Mouse (Mus musculus) embryonic facial prominence, embryonic 11.5 days (tissue): ENCODE results near the gene Tmem91. TPM values are rescaled to one million over a fixed set of nuclear protein-coding genes. Genes with fewer than 3 reads are reported as not detected.

ENCODE experiments used
- ATAC-seq: fragments of 200-750 bp; cut with Nextera tagmentation; replicated peaks from 2 replicates; pipeline ENCODE4 v1.8.0; 2017; ENCODE audit warnings: low read depth; ENCODE audit not compliant: insufficient number of reproducible peaks, low FRiP score, low TSS enrichment
- DNase-seq: peaks from one replicate; pipeline ENCODE4 v3.0.0-alpha.2; 2015; ENCODE audit warnings: low spot score
- H3K27ac ChIP-seq: fragments of 300-500 bp; sonication (generic); replicated peaks from 2 replicates; pipeline ENCODE4 v1.5.1; 2014; ENCODE audit warnings: mild to moderate bottlenecking, low read depth, low read length, control low read depth
- H3K27me3 ChIP-seq: fragments of 300-500 bp; sonication (generic); 2 replicates; pipeline ENCODE4 v1.6.1; 2014; ENCODE audit warnings: mild to moderate bottlenecking, low read length, moderate library complexity, mixed read lengths; ENCODE audit not compliant: control insufficient read depth, insufficient read depth
- H3K36me3 ChIP-seq: fragments of 300-500 bp; sonication (generic); replicated peaks from 2 replicates; pipeline ENCODE4 v1.6.1; 2014; ENCODE audit warnings: low read depth, mild to moderate bottlenecking, low read length, moderate library complexity, mixed read lengths; ENCODE audit not compliant: control insufficient read depth, insufficient read depth
- H3K4me1 ChIP-seq: fragments of 300-500 bp; sonication (generic); 2 replicates; pipeline ENCODE4 v1.6.1; 2014; ENCODE audit warnings: low read length, mixed read lengths; ENCODE audit not compliant: control insufficient read depth, insufficient read depth
- H3K4me2 ChIP-seq: fragments of 300-500 bp; sonication (generic); 2 replicates; pipeline ENCODE4 v1.6.1; 2014; ENCODE audit warnings: low read depth, mild to moderate bottlenecking, control low read depth, low read length, moderate library complexity
- H3K4me3 ChIP-seq: fragments of 300-500 bp; sonication (generic); 2 replicates; pipeline ENCODE4 v1.5.1; 2014; ENCODE audit warnings: low read depth, low read length, control low read depth
- H3K9ac ChIP-seq: fragments of 300-500 bp; sonication (generic); replicated peaks from 2 replicates; pipeline ENCODE4 v1.6.1; 2014; ENCODE audit warnings: mild to moderate bottlenecking, control low read depth, low read length
- H3K9me3 ChIP-seq: fragments of 300-500 bp; sonication (generic); replicated peaks from 2 replicates; pipeline ENCODE4 v1.6.1; 2016; ENCODE audit warnings: mild to moderate bottlenecking, low read length, inconsistent platforms, mixed read lengths; ENCODE audit not compliant: control insufficient read depth
- WGBS: fragments of 180-500 bp; shearing (Covaris S2); extraction: QIAGEN DNeasy Blood & Tissue Kit; methylation state at CpG from one replicate; pipeline ENCODE4 v1.1.7; 2014; 5-methylcytosine and 5-hydroxymethylcytosine counted together
- polyA plus RNA-seq: library from polyadenylated mRNA; unstranded; fragments of >200 nt; fragmentation: Nextera tagmentation; extraction: Ambion mirVana; gene quantifications from 2 replicates; pipeline ENCODE4 v1.2.1, GENCODE M21; 2014

Tmem91 gene
- polyA plus RNA-seq, 1 experiment from 2014 or later: 0.70 TPM

- Histone ChIP-seq H3K27me3 (peaks cover 30% of the 10 kb centered on the region), H3K4me1 (peaks cover 10% of the 10 kb centered on the region), H3K4me2 (no peak overlapping the region), H3K4me3 (no peak overlapping the region), H3K9ac (no peak overlapping the region), H3K27ac (no peak overlapping the region), H3K9me3 (no peaks in the 10 kb centered on the region), H3K36me3 (no peaks in the 10 kb centered on the region)
- WGBS: 92% methylated on average over 6 of the region's 6 CpGs
- no peak for DNase-seq
- ATAC-seq: no peak
These were observed 9.7 kb upstream of the Tmem91 start for GRCm38 (mm10) chr7:25684659-25685058.

- H3K27ac ChIP-seq: no peak overlapping the region
- 63% methylated on average over 7 of the region's 7 CpGs for WGBS
- no peaks in the 10 kb centered on the region for H3K36me3 ChIP-seq
- peaks cover 6% of the 10 kb centered on the region for H3K4me1 ChIP-seq
- no peak for ATAC-seq
- no peak overlapping the region for H3K9ac ChIP-seq
- H3K4me3 ChIP-seq: no peak overlapping the region
- H3K27me3 ChIP-seq: peaks cover 21% of the 10 kb centered on the region
- H3K4me2 ChIP-seq: no peak overlapping the region
- H3K9me3 ChIP-seq: no peaks in the 10 kb centered on the region
- DNase-seq: no peak
These were observed 8.7 kb upstream of the Tmem91 start for GRCm38 (mm10) chr7:25683474-25684180.

- no peak overlapping the region for H3K27ac ChIP-seq
- H3K4me1 ChIP-seq: no peaks in the 10 kb centered on the region
- peak overlapping the region; percentile 60 for H3K4me3 ChIP-seq
- no peak overlapping the region for H3K9ac ChIP-seq
- DNase-seq: no peak
- H3K9me3 ChIP-seq: no peaks in the 10 kb centered on the region
- no peak overlapping the region; the same call in 1 of the 2 replicates for H3K4me2 ChIP-seq
- ATAC-seq: no peak
- H3K27me3 ChIP-seq: peaks cover 4% of the 10 kb centered on the region
- no peaks in the 10 kb centered on the region for H3K36me3 ChIP-seq
- 58% methylated on average over 15 of the region's 15 CpGs for WGBS
These were observed 6.6 kb upstream of the Tmem91 start for GRCm38 (mm10) chr7:25681341-25682231.

GRCm38 (mm10) chr7:25680514-25681258, 5.7 kb upstream of the Tmem91 start, which contains the start of gene B9d2:
B9d2 (plus strand) TSS chr7:25680780.
- ATAC-seq (peak; percentile 93), DNase-seq (peak; percentile 95)
- H3K9ac ChIP-seq: peak within 1 kb of the TSS; percentile 71
- H3K9me3 ChIP-seq: no peaks in the 10 kb centered on the region
- H3K27ac ChIP-seq: peak within 1 kb of the TSS; percentile 85
- WGBS: under 1% methylated on average over 46 of the region's 46 CpGs
- H3K36me3 ChIP-seq: no peaks in the 10 kb centered on the region
- H3K4me2 ChIP-seq: peak within 1 kb of the TSS; percentile 59
- H3K27me3 ChIP-seq: peaks cover 7% of the 10 kb centered on the region
- H3K4me3 ChIP-seq: peak within 1 kb of the TSS; percentile 60
- no peaks in the 10 kb centered on the region for H3K4me1 ChIP-seq

- H3K36me3 ChIP-seq: no peaks in the 10 kb centered on the region
- H3K27ac ChIP-seq: no peak overlapping the region
- DNase-seq: no peak
- no peak overlapping the region for H3K9ac ChIP-seq
- peaks cover 12% of the 10 kb centered on the region for H3K27me3 ChIP-seq
- peak overlapping the region; percentile 60 for H3K4me3 ChIP-seq
- H3K4me1 ChIP-seq: no peaks in the 10 kb centered on the region
- no peaks in the 10 kb centered on the region for H3K9me3 ChIP-seq
- H3K4me2 ChIP-seq: peak overlapping the region; percentile 59
- 9% methylated on average over 6 of the region's 6 CpGs for WGBS
- ATAC-seq: no peak
These were observed 5.0 kb upstream of the Tmem91 start for GRCm38 (mm10) chr7:25679971-25680370.

GRCm38 (mm10) chr7:25677013-25677412, 2.0 kb upstream of the Tmem91 start:
- no peak for ATAC-seq
- H3K36me3 ChIP-seq: no peaks in the 10 kb centered on the region
- H3K4me1 ChIP-seq: no peaks in the 10 kb centered on the region
- no peak overlapping the region for H3K4me2 ChIP-seq
- no peak overlapping the region for H3K4me3 ChIP-seq
- no peak overlapping the region for H3K9ac ChIP-seq
- 91% methylated on average over 7 of the region's 7 CpGs for WGBS
- no peak for DNase-seq
- no peaks in the 10 kb centered on the region for H3K9me3 ChIP-seq
- peaks cover 26% of the 10 kb centered on the region for H3K27me3 ChIP-seq
- no peak overlapping the region for H3K27ac ChIP-seq

GRCm38 (mm10) chr7:25676085-25676781, 1.3 kb upstream of the Tmem91 start:
- Histone ChIP-seq H3K9me3 (no peaks in the 10 kb centered on the region), H3K4me3 (no peak overlapping the region), H3K4me2 (no peak overlapping the region), H3K27me3 (peaks cover 26% of the 10 kb centered on the region), H3K36me3 (no peaks in the 10 kb centered on the region), H3K27ac (no peak overlapping the region), H3K9ac (no peak overlapping the region), H3K4me1 (no peaks in the 10 kb centered on the region)
- ATAC-seq: no peak
- no peak for DNase-seq
- 79% methylated on average over 15 of the region's 15 CpGs for WGBS
